Mouse (Mus musculus) stomach, embryonic 16.5 days (tissue): ENCODE measurements around the gene Tspyl2. TPM values are rescaled to one million over a fixed set of nuclear protein-coding genes. Genes with fewer than 3 reads are reported as not detected.
"Not testable (repeated sequence)": the region's sequence is repeated elsewhere in the genome, so short reads cannot be mapped to it uniquely, and the experiment has no call there.

Experiments
- ATAC-seq: fragments of 200-750 bp; cut with Nextera tagmentation; 2 replicates; pipeline ENCODE4 v1.8.0; 2017; ENCODE audit warnings: moderate number of reproducible peaks, moderate TSS enrichment; ENCODE audit not compliant: insufficient read depth, low FRiP score
- H3K27ac ChIP-seq: fragments of 300-500 bp; sonication (generic); 2 replicates; pipeline ENCODE4 v1.5.1; 2014; ENCODE audit warnings: low read length
- H3K27me3 ChIP-seq: fragments of 300-500 bp; sonication (generic); 2 replicates; pipeline ENCODE4 v1.6.1; 2014; ENCODE audit warnings: low read length, control low read depth, mixed read lengths; ENCODE audit not compliant: control insufficient read depth, insufficient read depth
- H3K36me3 ChIP-seq: fragments of 300-500 bp; sonication (generic); 2 replicates; pipeline ENCODE4 v1.6.1; 2014; ENCODE audit warnings: low read length; ENCODE audit not compliant: control insufficient read depth, insufficient read depth
- H3K4me1 ChIP-seq: fragments of 300-500 bp; sonication (generic); 2 replicates; pipeline ENCODE4 v1.6.1; 2014; ENCODE audit warnings: low read length, control low read depth, mixed read lengths; ENCODE audit not compliant: control insufficient read depth, insufficient read depth
- H3K4me2 ChIP-seq: fragments of 300-500 bp; sonication (generic); 2 replicates; pipeline ENCODE4 v1.6.1; 2014; ENCODE audit warnings: low read depth, low read length, mixed read lengths
- H3K4me3 ChIP-seq: fragments of 300-500 bp; sonication (generic); replicated peaks from 2 replicates; pipeline ENCODE4 v1.5.1; 2014; ENCODE audit warnings: mild to moderate bottlenecking, low read length
- H3K9ac ChIP-seq: fragments of 300-500 bp; sonication (generic); 2 replicates; pipeline ENCODE4 v1.6.1; 2014; ENCODE audit warnings: low read length
- H3K9me3 ChIP-seq: fragments of 300-500 bp; sonication (generic); replicated peaks from 2 replicates; pipeline ENCODE4 v1.6.1; 2016; ENCODE audit warnings: low read length, control low read depth; ENCODE audit not compliant: control insufficient read depth
- WGBS: fragments of 180-500 bp; shearing (Covaris S2); extraction: QIAGEN DNeasy Blood & Tissue Kit; methylation state at CpG from one replicate; pipeline ENCODE4 v1.1.7; 2014; 5-methylcytosine and 5-hydroxymethylcytosine counted together
- polyA plus RNA-seq: library from polyadenylated mRNA; unstranded; fragments of >200 nt; fragmentation: Nextera tagmentation; extraction: Ambion mirVana; gene quantifications from 2 replicates; pipeline ENCODE4 v1.2.1, GENCODE M21; 2015

The Tspyl2 gene
- polyA plus RNA-seq, 1 experiment from 2014 or later, result 28.7 TPM

DNA sequence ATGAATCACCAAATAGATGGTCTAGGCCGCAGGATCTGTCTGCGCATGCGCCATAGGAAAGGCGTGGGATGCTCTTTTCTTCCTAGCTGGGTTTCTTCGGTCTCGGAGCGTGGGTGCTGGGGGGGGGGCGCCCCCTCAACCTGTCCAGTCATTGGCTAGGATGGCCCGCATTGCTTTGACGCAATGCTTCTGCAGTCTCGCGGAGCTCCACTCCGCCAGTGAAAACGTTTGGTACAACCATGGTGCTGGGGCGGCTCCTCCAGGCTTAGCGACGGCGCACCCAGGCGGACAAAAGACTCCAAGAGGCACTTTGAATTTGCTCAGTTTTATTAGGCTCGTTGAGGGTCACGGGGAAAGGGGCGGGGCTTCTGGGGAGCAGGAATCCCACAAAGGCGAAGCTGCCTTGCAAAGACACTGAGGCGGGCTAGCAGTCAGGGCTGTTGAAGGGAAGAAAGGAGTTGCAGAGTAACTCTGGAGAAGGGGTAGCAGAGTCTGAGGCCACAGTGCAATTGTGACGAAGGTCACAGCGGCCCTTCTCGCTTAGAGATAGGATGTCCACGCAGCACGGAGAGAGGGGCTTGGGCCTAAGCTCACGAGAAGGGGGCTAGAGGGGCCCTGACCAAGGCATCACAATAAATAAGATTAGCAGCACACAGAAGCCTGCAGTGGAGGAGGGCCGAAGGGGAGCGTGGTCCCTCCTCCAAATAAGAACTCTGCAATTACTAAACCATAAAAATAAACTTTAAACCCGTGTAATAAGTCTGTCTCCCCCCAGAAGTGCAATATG lies 5.5 kb downstream of the Tspyl2 start:
- Histone ChIP-seq H3K4me3 (peak overlapping the region; percentile 26), H3K36me3 (no peaks in the 10 kb centered on the region), H3K27ac (peak overlapping the region; percentile 73), H3K4me1 (peaks cover 3% of the 10 kb centered on the region; the same call in 1 of the 2 replicates), H3K9me3 (no peaks in the 10 kb centered on the region), H3K9ac (peak overlapping the region; percentile 46), H3K4me2 (peak overlapping the region; percentile 38), H3K27me3 (peaks cover 17% of the 10 kb centered on the region; the same call in 1 of the 2 replicates)
- 11% methylated on average over 33 of the region's 33 CpGs for WGBS
- peak; percentile 99 for ATAC-seq

DNA sequence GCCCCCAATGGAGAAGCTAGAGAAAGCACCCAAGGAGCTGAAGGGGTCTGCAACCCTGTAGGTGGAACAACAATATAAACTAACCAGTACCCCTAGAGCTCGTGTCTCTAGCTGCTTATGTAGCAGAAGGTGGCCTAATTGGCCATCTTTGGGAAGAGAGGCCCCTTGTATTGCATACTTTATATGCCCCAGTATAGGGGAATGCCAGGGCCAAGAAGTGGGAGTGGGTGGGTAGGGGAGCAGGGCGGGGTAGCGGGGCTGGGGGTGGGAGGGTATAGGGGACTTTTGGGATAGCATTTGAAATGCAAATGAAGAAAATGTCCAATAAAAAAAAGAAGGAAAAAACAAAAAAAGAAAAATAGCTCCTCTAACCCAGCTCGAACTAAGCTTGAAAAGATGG lies 6.1 kb downstream of the Tspyl2 start:
- H3K36me3 ChIP-seq, H3K9me3 ChIP-seq, H3K9ac ChIP-seq, H3K27ac ChIP-seq, H3K4me1 ChIP-seq, ATAC-seq: not testable (repeated sequence)
- 42% methylated on average over 4 of the region's 4 CpGs for WGBS
- Histone ChIP-seq H3K4me3 (peak overlapping the region; percentile 26; the same call in 1 of the 2 replicates), H3K4me2 (peak overlapping the region; percentile 38), H3K27me3 (peaks cover 15% of the 10 kb centered on the region; the same call in 1 of the 2 replicates)

GRCm38 (mm10) chrX:152329400-152329799 lies 12.8 kb downstream of the Tspyl2 start:
- H3K36me3 ChIP-seq, H3K9me3 ChIP-seq, H3K4me3 ChIP-seq, H3K27me3 ChIP-seq, ATAC-seq, H3K4me1 ChIP-seq, H3K27ac ChIP-seq, H3K9ac ChIP-seq, H3K4me2 ChIP-seq: not testable (repeated sequence)

DNA sequence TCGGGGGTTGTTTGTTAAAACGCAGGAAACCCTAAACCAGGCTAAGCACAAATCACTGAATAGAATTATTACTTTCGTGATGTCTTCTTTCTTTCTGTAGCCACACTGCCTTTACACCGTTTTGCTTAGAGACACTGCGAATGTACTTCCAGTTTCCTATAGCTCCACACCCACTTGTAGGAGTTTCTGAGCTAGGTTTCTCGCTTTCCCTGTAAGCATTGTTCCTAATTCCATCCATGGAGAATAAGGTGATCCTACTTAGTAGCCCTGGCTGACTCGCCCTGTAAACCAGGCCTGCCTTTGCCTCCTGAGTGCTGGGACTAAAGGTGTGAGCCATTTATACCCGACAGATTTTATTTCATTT lies 14.6 kb downstream of the Tspyl2 start:
- 18% methylated on average over 8 of the region's 8 CpGs for WGBS
- peak overlapping the region; percentile 48 for H3K9ac ChIP-seq
- no peak overlapping the region; the same call in 1 of the 2 replicates for H3K27ac ChIP-seq
- H3K4me2 ChIP-seq, result peak overlapping the region; percentile 57
- H3K4me3 ChIP-seq, result peak overlapping the region; percentile 62
- no peaks in the 10 kb centered on the region for H3K9me3 ChIP-seq
- H3K36me3 ChIP-seq, result no peaks in the 10 kb centered on the region
- no peaks in the 10 kb centered on the region for H3K4me1 ChIP-seq
- H3K27me3 ChIP-seq, result peaks cover 9% of the 10 kb centered on the region; the same call in 1 of the 2 replicates
- ATAC-seq, result 0 out of 2 replicates have a peak, but pooled peaks have one; percentile 21

- ATAC-seq, result peak; percentile 98
- Histone ChIP-seq H3K4me1 (no peaks in the 10 kb centered on the region), H3K27ac (no peak within 1 kb of the TSS; the same call in 1 of the 2 replicates), H3K36me3 (no peaks in the 10 kb centered on the region), H3K4me2 (peak within 1 kb of the TSS; percentile 57), H3K27me3 (peaks cover 9% of the 10 kb centered on the region; the same call in 1 of the 2 replicates), H3K9me3 (no peaks in the 10 kb centered on the region), H3K4me3 (peak within 1 kb of the TSS; percentile 62), H3K9ac (peak within 1 kb of the TSS; percentile 78)
- WGBS, result 11% methylated on average over 29 of the region's 29 CpGs
These were observed 15.1 kb downstream of the Tspyl2 start, which contains the start of gene Kantr for GRCm38 (mm10) chrX:152326996-152327688. Gene Kantr (minus strand): TSS chrX:152327495.

DNA sequence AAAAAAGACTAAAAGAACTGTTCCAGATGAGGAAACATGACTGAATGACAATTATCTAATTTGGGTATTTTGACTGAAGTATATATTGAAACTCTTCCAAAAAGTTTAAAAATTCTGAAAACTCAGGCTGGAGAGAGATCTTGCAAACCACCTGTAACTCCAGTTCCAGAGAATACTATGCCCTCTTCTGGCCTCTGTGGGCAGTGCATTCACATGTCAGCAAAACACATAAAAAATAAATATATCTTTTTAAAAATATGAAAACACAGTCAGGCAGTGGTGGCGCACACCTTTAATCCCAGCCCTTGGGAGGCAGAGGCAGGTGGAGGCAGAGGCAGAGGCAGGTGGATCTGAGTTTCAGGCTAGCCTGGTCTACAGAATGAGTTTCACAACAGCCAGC lies 18.6 kb downstream of the Tspyl2 start:
- H3K9me3 ChIP-seq, result no peaks in the 10 kb centered on the region
- 92% methylated on average over 1 of the region's 1 CpGs for WGBS
- H3K27me3 ChIP-seq, result peaks cover 9% of the 10 kb centered on the region; the same call in 1 of the 2 replicates
- no peak overlapping the region for H3K9ac ChIP-seq
- H3K4me1 ChIP-seq, result no peaks in the 10 kb centered on the region
- H3K4me2 ChIP-seq, result no peak overlapping the region
- no peak overlapping the region for H3K4me3 ChIP-seq
- H3K36me3 ChIP-seq, result no peaks in the 10 kb centered on the region
- no peak overlapping the region for H3K27ac ChIP-seq
- no peak for ATAC-seq

- ATAC-seq, result no peak
- H3K27me3 ChIP-seq, result peaks cover 3% of the 10 kb centered on the region; the same call in 1 of the 2 replicates
- H3K27ac ChIP-seq, result no peak overlapping the region
- 38% methylated on average over 2 of the region's 2 CpGs for WGBS
- H3K9me3 ChIP-seq, result no peaks in the 10 kb centered on the region
- H3K36me3 ChIP-seq, result no peaks in the 10 kb centered on the region
- no peak overlapping the region for H3K4me3 ChIP-seq
- H3K4me1 ChIP-seq, result no peaks in the 10 kb centered on the region
- H3K4me2 ChIP-seq, result no peak overlapping the region
- no peak overlapping the region for H3K9ac ChIP-seq
These were observed 19.4 kb downstream of the Tspyl2 start for GRCm38 (mm10) chrX:152322776-152323175.

GRCm38 (mm10) chrX:152320535-152320934 lies 21.7 kb downstream of the Tspyl2 start:
- Histone ChIP-seq H3K9me3 (no peaks in the 10 kb centered on the region), H3K36me3 (no peaks in the 10 kb centered on the region), H3K4me1 (no peaks in the 10 kb centered on the region), H3K27me3 (peaks cover 3% of the 10 kb centered on the region; the same call in 1 of the 2 replicates), H3K9ac (no peak overlapping the region), H3K4me2 (no peak overlapping the region), H3K4me3 (no peak overlapping the region), H3K27ac (no peak overlapping the region)
- ATAC-seq, result no peak
- WGBS, result 66% methylated on average over 4 of the region's 4 CpGs

GRCm38 (mm10) chrX:152307942-152308341 lies 34.3 kb downstream of the Tspyl2 start:
- Histone ChIP-seq H3K9ac (no peak overlapping the region), H3K27ac (no peak overlapping the region), H3K4me3 (no peak overlapping the region), H3K4me2 (no peak overlapping the region), H3K9me3 (no peaks in the 10 kb centered on the region), H3K36me3 (no peaks in the 10 kb centered on the region), H3K4me1 (no peaks in the 10 kb centered on the region), H3K27me3 (peaks cover 3% of the 10 kb centered on the region; the same call in 1 of the 2 replicates)
- WGBS, result 45% methylated on average over 2 of the region's 2 CpGs
- peak; percentile 72; the same call in 1 of the 2 replicates for ATAC-seq
